Mouse (Mus musculus) Muller cell, postnatal 12 days (primary cell): ENCODE measurements around the gene Dph1.

ENCODE experiments used
- DNase-seq: peaks from one replicate; pipeline ENCODE4 v3.0.0-alpha.2; 2015; ENCODE audit errors: inconsistent ontology term

Dph1 gene

GRCm38 (mm10) chr11:75160954-75161353 is 30.1 kb downstream of the Dph1 start:
- DNase-seq = no peak

- no peak for DNase-seq
Observed at GRCm38 (mm10) chr11:75159564-75159963, 31.5 kb downstream of the Dph1 start.

- DNase-seq = no peak
Observed at GRCm38 (mm10) chr11:75158432-75158831, 32.6 kb downstream of the Dph1 start.

GRCm38 (mm10) chr11:75157901-75158300 is 33.1 kb downstream of the Dph1 start:
- no peak for DNase-seq

- no peak for DNase-seq
Observed at GRCm38 (mm10) chr11:75157037-75157436, 34.0 kb downstream of the Dph1 start.

- DNase-seq = no peak
Observed at GRCm38 (mm10) chr11:75156416-75156815, 34.6 kb downstream of the Dph1 start.

GRCm38 (mm10) chr11:75155985-75156384 is 35.1 kb downstream of the Dph1 start:
- DNase-seq = no peak

- no peak for DNase-seq
Observed at GRCm38 (mm10) chr11:75154053-75154585, 36.9 kb downstream of the Dph1 start.

- no peak for DNase-seq
Observed at GRCm38 (mm10) chr11:75152603-75153557, 38.2 kb downstream of the Dph1 start.

GRCm38 (mm10) chr11:75150346-75150745 is 40.7 kb downstream of the Dph1 start:
- no peak for DNase-seq

GRCm38 (mm10) chr11:75148332-75149035 is 42.6 kb downstream of the Dph1 start:
- DNase-seq = no peak

- DNase-seq = no peak
Observed at GRCm38 (mm10) chr11:75147846-75148168, 43.2 kb downstream of the Dph1 start.

GRCm38 (mm10) chr11:75147106-75147845 is 43.8 kb downstream of the Dph1 start:
- peak; percentile 74 for DNase-seq

- no peak for DNase-seq
Observed at GRCm38 (mm10) chr11:75145841-75146240, 45.2 kb downstream of the Dph1 start.

- DNase-seq = no peak
Observed at GRCm38 (mm10) chr11:75142749-75143148, 48.3 kb downstream of the Dph1 start.

- peak; percentile 57 for DNase-seq
Observed at GRCm38 (mm10) chr11:75141913-75142312, 49.1 kb downstream of the Dph1 start.

GRCm38 (mm10) chr11:75141038-75141437 is 50.0 kb downstream of the Dph1 start:
- DNase-seq = no peak

- DNase-seq = no peak
Observed at GRCm38 (mm10) chr11:75140431-75140830, 50.6 kb downstream of the Dph1 start.

- DNase-seq = peak; percentile 89
Observed at GRCm38 (mm10) chr11:75139122-75139963, 51.7 kb downstream of the Dph1 start.

- no peak for DNase-seq
Observed at GRCm38 (mm10) chr11:75136666-75137398, 54.2 kb downstream of the Dph1 start.
